Mouse (Mus musculus): ENCODE measurements around the gene Gfra1. TPM values are rescaled to one million over a fixed set of nuclear protein-coding genes. Genes with fewer than 3 reads are reported as not detected.

Gfra1 gene
- polyA plus RNA-seq, 1 experiment from 2014 or later, result 6.9 TPM

DNA sequence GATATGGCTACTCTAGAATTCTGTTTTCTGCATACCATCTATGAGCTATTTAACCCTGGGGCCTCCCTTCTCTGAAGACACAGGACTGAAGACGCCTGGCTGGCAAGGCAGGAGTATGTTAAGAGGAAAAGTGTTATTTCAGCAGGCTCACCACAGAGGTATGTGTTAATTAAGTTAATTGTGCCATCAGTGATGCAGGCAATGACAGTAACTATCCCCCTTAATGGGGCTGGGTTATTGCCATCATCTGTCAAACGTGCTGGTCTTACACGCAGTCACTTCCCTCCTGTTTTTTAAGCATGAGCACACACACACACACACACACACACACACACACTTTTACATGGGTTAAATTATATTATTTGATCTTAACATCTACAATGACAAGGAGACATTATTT is 8.0 kb upstream of the Gfra1 start:
- Histone ChIP-seq H3K4me1 (replicated peaks; ENCODE audit: control insufficient read depth, insufficient read depth, low read length) (no peaks in the 10 kb centered on the region), H3K4me3 (ENCODE audit: low read length) (no peak overlapping the region), H3K36me3 (ENCODE audit: control insufficient read depth, insufficient read depth, low read length) (no peaks in the 10 kb centered on the region), H3K27ac (ENCODE audit: low read length) (no peak overlapping the region), H3K9me3 (ENCODE audit: control insufficient read depth, low read length) (no peaks in the 10 kb centered on the region), H3K9ac (ENCODE audit: low read length) (no peak overlapping the region), H3K4me2 (ENCODE audit: low read depth, low read length) (no peak overlapping the region), H3K27me3 (ENCODE audit: control insufficient read depth, insufficient read depth, low read depth, low read length) (no peaks in the 10 kb centered on the region)
- no peak for ATAC-seq (ENCODE audit: low read depth)
- 71% methylated on average over 3 of the region's 3 CpGs for WGBS

DNA sequence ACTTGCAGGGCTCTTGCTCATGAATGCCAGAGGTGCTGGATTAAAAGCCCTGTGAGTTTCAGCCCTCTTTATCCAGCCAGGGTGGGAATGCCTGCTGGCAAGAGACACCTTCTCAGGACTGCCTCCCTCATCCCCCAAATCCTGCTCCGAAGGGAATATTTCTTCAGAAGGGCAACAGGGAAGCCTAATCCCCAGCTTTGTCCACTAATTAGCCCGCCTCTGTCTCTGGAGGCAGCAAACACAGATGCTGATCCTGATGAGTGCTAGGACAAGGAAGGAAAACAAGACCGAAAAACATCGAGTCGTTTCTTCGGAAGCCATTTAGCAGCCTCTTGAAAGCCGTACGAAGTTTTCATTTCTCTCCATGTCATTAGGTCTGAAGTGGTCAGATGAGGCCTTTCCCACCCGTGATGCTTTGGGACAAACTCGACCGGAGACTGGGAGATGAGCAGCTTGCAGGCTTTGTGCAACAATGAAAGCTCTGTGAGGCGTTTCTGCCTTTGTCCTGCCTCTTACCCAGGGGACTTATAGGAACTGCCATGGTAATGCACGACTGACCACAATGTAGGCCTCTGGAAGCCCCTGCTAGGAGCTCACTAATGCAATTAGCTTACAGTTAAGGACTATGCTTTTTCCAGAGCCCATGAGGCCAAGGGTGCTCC is 4.8 kb upstream of the Gfra1 start:
- Histone ChIP-seq H3K27me3 (ENCODE audit: control insufficient read depth, insufficient read depth, low read depth, low read length) (peaks cover 3% of the 10 kb centered on the region; the same call in 1 of the 2 replicates), H3K9ac (ENCODE audit: low read length) (no peak overlapping the region), H3K4me2 (ENCODE audit: low read depth, low read length) (no peak overlapping the region), H3K27ac (ENCODE audit: low read length) (no peak overlapping the region), H3K36me3 (ENCODE audit: control insufficient read depth, insufficient read depth, low read length) (no peaks in the 10 kb centered on the region), H3K9me3 (ENCODE audit: control insufficient read depth, low read length) (no peaks in the 10 kb centered on the region), H3K4me3 (ENCODE audit: low read length) (no peak overlapping the region), H3K4me1 (replicated peaks; ENCODE audit: control insufficient read depth, insufficient read depth, low read length) (peaks cover 6% of the 10 kb centered on the region)
- no peak for ATAC-seq (ENCODE audit: low read depth)
- 71% methylated on average over 13 of the region's 13 CpGs for WGBS

DNA sequence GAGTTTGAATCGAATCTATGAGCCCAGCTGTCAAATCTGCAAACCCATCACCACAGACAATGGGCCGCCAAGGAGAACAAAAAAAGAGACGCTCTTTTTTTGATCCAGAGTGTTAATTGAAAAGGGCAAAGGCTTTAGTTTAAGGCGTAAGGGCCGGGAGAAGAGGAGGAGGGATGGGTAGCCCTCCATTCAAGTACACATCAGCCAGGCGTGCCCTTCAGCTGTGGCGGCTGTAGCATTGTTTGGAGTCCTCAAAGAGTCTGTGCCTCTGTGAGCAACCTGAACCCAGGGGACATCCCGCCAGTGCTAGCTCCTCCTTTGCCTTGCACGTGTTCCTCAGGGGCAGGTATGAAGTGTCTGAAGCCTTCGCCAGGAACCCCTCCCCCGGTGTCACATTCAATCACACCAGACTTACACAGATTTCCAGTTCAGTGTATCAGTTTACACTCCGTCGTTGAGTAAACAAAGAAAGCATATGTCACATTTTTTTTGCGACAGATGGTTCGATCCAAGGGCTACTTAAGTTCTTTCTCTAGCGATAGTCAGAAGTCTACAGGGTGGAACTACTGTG is 867 bp upstream of the Gfra1 start:
- H3K27me3 ChIP-seq (ENCODE audit: control insufficient read depth, insufficient read depth, low read depth, low read length), result peaks cover 15% of the 10 kb centered on the region
- H3K9ac ChIP-seq (ENCODE audit: low read length), result no peak overlapping the region

DNA sequence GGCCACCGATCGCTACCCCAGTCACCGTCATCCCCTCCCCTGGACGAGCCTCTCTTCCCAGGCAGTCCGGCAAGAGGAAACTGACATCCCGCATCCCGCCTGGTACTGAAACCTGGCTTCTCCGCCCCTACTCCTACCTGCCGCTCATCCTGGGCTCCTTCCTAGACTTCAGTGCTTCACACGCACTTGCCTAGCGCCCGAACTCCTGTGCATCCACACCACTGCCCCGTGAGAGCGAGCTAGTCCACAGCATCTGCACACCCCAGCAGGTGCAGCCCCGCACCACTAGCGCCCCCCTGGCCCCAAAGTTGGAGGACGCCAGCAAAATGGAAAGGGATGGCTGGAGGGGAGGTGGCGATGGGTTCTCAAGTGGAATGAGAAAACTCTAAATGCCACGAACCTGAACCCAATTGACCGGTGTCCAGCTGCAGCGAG is 631 bp downstream of the Gfra1 start:
- Histone ChIP-seq H3K27me3 (ENCODE audit: control insufficient read depth, insufficient read depth, low read depth, low read length) (peaks cover 15% of the 10 kb centered on the region), H3K36me3 (ENCODE audit: control insufficient read depth, insufficient read depth, low read length) (no peaks in the 10 kb centered on the region), H3K9ac (ENCODE audit: low read length) (peak overlapping the region; percentile 58), H3K4me2 (ENCODE audit: low read depth, low read length) (peak overlapping the region; percentile 97), H3K27ac (ENCODE audit: low read length) (no peak overlapping the region), H3K4me3 (ENCODE audit: low read length) (peak overlapping the region; percentile 59), H3K4me1 (replicated peaks; ENCODE audit: control insufficient read depth, insufficient read depth, low read length) (peaks cover 13% of the 10 kb centered on the region), H3K9me3 (ENCODE audit: control insufficient read depth, low read length) (no peaks in the 10 kb centered on the region)
- WGBS, result 0% methylated on average over 21 of the region's 21 CpGs
- peak; percentile 49; the same call in 1 of the 2 replicates for ATAC-seq (ENCODE audit: low read depth)

More for the DNA sequence above, 867 bp upstream of the Gfra1 start:
- 5% methylated on average over 16 of the region's 16 CpGs for WGBS
- Histone ChIP-seq H3K4me1 (replicated peaks; ENCODE audit: control insufficient read depth, insufficient read depth, low read length) (peaks cover 13% of the 10 kb centered on the region), H3K9me3 (ENCODE audit: control insufficient read depth, low read length) (no peaks in the 10 kb centered on the region), H3K27ac (ENCODE audit: low read length) (no peak overlapping the region), H3K4me3 (ENCODE audit: low read length) (peak overlapping the region; percentile 59), H3K4me2 (ENCODE audit: low read depth, low read length) (peak overlapping the region; percentile 97; the same call in 1 of the 2 replicates), H3K36me3 (ENCODE audit: control insufficient read depth, insufficient read depth, low read length) (no peaks in the 10 kb centered on the region)
- ATAC-seq (ENCODE audit: low read depth), result no peak

DNA sequence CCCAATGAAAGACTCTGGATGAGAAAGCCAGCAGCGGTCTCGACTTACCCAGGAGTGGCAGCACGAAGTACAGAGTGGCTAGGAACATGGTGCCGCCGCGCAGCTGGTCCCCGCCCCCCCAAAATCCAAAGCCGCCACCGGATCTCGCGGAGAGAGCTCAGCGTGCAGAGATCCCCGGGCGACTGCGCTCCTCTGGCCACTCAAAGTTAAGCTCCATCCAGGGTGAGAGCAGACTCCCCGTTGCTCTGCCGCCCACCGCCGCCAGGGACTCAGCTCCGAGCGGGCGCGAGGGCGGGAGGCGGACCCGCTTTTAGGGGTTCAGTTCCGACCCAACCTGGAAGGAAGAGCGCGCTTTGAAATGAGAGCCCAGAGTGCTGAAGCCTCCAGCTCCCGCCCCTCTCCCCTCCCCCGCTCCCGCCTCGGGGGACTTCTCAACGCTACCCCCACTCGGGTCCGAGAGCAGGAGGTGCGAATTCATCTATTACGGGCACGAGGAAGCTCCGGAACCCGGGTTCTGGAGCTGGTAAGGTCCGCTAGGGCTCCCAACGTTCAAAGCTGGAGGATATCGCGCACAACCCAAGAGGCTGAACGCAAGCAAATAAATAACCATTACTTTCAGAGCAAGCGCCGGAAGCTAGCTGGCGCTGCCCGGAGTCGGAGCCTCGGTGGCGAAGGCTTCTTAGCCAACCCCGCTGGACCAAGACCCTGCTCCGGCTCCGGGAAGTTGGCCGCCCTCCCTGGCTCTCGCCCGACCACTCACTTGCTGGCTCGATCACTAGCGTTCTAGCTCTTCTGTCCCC is 1.2 kb downstream of the Gfra1 start:
- Histone ChIP-seq H3K27me3 (ENCODE audit: control insufficient read depth, insufficient read depth, low read depth, low read length) (peaks cover 15% of the 10 kb centered on the region), H3K4me1 (replicated peaks; ENCODE audit: control insufficient read depth, insufficient read depth, low read length) (peaks cover 13% of the 10 kb centered on the region), H3K9me3 (ENCODE audit: control insufficient read depth, low read length) (no peaks in the 10 kb centered on the region), H3K9ac (ENCODE audit: low read length) (peak overlapping the region; percentile 58), H3K4me2 (ENCODE audit: low read depth, low read length) (peak overlapping the region; percentile 97), H3K27ac (ENCODE audit: low read length) (no peak overlapping the region), H3K36me3 (ENCODE audit: control insufficient read depth, insufficient read depth, low read length) (no peaks in the 10 kb centered on the region), H3K4me3 (ENCODE audit: low read length) (peak overlapping the region; percentile 59)
- WGBS, result under 1% methylated on average over 61 of the region's 61 CpGs
- ATAC-seq (ENCODE audit: low read depth), result peak; percentile 53

DNA sequence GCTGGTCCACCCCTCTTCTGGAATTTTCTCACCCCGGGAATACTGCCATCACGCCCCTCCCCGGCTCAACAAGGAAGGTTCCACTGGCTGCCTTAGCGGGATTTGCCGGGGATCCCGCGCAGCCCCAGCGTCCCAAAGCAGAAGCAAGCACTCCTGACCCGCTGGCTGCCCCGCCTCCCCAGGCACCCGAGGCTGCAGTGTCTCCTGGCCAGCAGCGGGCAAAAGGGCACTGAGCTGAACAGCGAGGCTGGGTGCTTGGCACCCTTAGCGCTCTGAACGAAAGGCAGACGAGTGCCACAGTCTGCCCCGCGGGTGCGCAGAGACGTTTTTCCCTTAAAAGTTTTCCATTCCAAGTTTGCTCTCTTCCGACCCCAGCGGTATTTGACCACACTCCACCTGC is 2.1 kb downstream of the Gfra1 start:
- peak overlapping the region; percentile 97 for H3K4me2 ChIP-seq (ENCODE audit: low read depth, low read length)
- peaks cover 15% of the 10 kb centered on the region for H3K27me3 ChIP-seq (ENCODE audit: control insufficient read depth, insufficient read depth, low read depth, low read length)
- peak overlapping the region; percentile 58 for H3K9ac ChIP-seq (ENCODE audit: low read length)
- H3K9me3 ChIP-seq (ENCODE audit: control insufficient read depth, low read length), result no peaks in the 10 kb centered on the region
- under 1% methylated on average over 22 of the region's 22 CpGs for WGBS
- H3K4me3 ChIP-seq (ENCODE audit: low read length), result peak overlapping the region; percentile 59
- H3K27ac ChIP-seq (ENCODE audit: low read length), result no peak overlapping the region
- no peaks in the 10 kb centered on the region for H3K36me3 ChIP-seq (ENCODE audit: control insufficient read depth, insufficient read depth, low read length)
- H3K4me1 ChIP-seq (replicated peaks; ENCODE audit: control insufficient read depth, insufficient read depth, low read length), result peaks cover 13% of the 10 kb centered on the region
- no peak for ATAC-seq (ENCODE audit: low read depth)

DNA sequence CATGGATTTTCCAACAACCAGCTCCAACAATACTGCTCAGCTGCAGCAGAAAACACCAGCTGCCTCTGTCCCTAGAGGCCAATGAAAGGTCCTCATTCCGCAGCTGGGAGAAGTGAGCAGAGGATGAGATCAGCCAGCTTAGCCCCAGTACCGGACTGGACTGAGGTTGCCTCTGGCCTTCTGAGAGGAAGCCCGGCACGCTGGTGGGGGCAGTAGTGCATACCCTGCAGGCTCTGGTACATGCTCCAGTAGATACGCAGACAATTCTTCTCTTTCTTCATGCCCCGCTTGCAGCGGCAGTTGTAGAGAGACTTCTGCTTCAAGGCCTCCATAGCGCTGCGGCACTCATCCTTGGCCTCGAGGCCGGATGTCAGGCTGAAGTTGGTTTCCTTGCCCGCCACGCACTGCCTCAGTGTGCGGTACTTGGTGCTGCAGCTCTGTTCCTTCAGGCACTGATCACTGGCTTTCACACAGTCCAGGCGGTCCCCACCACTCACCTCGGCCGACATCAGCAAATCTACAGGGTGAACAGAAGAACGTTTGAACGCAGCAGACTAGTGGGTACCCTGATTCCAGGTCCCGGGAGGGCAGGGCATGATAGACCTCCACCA is 2.7 kb downstream of the Gfra1 start:
- Histone ChIP-seq H3K4me2 (ENCODE audit: low read depth, low read length) (peak overlapping the region; percentile 97), H3K4me3 (ENCODE audit: low read length) (peak overlapping the region; percentile 59), H3K27me3 (ENCODE audit: control insufficient read depth, insufficient read depth, low read depth, low read length) (peaks cover 15% of the 10 kb centered on the region), H3K9ac (ENCODE audit: low read length) (no peak overlapping the region), H3K9me3 (ENCODE audit: control insufficient read depth, low read length) (no peaks in the 10 kb centered on the region), H3K27ac (ENCODE audit: low read length) (no peak overlapping the region), H3K4me1 (replicated peaks; ENCODE audit: control insufficient read depth, insufficient read depth, low read length) (peaks cover 13% of the 10 kb centered on the region), H3K36me3 (ENCODE audit: control insufficient read depth, insufficient read depth, low read length) (no peaks in the 10 kb centered on the region)
- no peak for ATAC-seq (ENCODE audit: low read depth)
- 18% methylated on average over 20 of the region's 20 CpGs for WGBS

DNA sequence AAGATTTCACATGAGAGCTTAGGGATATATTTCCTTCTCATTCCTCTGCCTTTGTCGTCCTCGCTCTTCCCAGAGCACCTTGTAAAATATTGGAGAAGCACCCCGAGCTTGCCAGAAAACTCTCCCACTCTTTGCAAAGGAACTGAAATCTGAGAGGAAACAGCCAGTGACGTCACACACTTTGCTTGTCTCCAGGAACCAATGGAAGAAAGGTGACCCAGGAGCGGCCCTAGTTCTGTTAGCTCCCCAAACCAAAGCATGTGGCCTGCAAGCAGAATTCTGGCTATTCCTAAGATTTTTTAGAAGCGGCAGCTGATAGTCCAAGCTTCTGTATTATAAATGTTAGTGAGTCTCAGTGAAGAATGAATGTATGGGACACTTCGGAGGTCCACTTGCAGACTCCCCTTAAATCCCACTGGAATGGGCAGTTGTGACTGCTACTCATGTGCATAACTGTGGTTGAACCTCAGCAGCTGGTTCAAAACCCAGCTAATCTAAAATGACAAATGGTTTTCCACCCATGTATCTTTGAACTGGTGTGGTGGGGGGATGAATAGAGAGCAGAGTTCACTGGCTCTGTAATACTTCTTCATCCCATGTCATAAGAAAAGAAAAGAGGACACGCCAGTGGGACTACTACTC is 3.4 kb downstream of the Gfra1 start:
- Histone ChIP-seq H3K36me3 (ENCODE audit: control insufficient read depth, insufficient read depth, low read length) (no peaks in the 10 kb centered on the region), H3K4me3 (ENCODE audit: low read length) (no peak overlapping the region), H3K4me1 (replicated peaks; ENCODE audit: control insufficient read depth, insufficient read depth, low read length) (peaks cover 13% of the 10 kb centered on the region), H3K9ac (ENCODE audit: low read length) (no peak overlapping the region), H3K9me3 (ENCODE audit: control insufficient read depth, low read length) (no peaks in the 10 kb centered on the region), H3K27ac (ENCODE audit: low read length) (no peak overlapping the region), H3K27me3 (ENCODE audit: control insufficient read depth, insufficient read depth, low read depth, low read length) (peaks cover 15% of the 10 kb centered on the region), H3K4me2 (ENCODE audit: low read depth, low read length) (no peak overlapping the region)
- ATAC-seq (ENCODE audit: low read depth), result no peak
- WGBS, result 51% methylated on average over 8 of the region's 8 CpGs
